Mouse (Mus musculus): ENCODE data around the gene Olfr1240. TPM values are rescaled to one million over a fixed set of nuclear protein-coding genes. Genes with fewer than 3 reads are reported as not detected.

Gene Olfr1240
- not detected in 2 replicates for polyA plus RNA-seq (2014; fragmentation: Nextera tagmentation; extraction: Ambion mirVana)

- no peak for TF ChIP-seq CTCF (IDR thresholded peaks at IDR 0.05; ENCODE audit: low read depth)
- Histone ChIP-seq H3K27me3 (ENCODE audit: insufficient read depth, low read length) (no peaks in the 10 kb centered on the region), H3K4me1 (ENCODE audit: insufficient read depth) (no peaks in the 10 kb centered on the region), H3K36me3 (ENCODE audit: insufficient read depth) (no peaks in the 10 kb centered on the region), H3K9ac (no peak within 1 kb of the TSS), H3K4me2 (no peak within 1 kb of the TSS), H3K27ac (ENCODE audit: low read depth) (no peak within 1 kb of the TSS), H3K4me3 (ENCODE audit: low read depth, low read length) (no peak within 1 kb of the TSS), H3K9me3 (ENCODE audit: low read depth, low read length) (no peaks in the 10 kb centered on the region)
- no peak for ATAC-seq (ENCODE audit: insufficient read depth)
- no peak for DNase-seq
- whole genome bisulfite sequencing, result 76% methylated on average over 3 of the region's 3 CpGs
These were observed at the start of gene Olfr1240 for GRCm38 (mm10) chr2:89442900-89443299. TSS of gene Olfr1240 (minus strand) at chr2:89443000.

GRCm38 (mm10) chr2:89487026-89487425 lies 44.2 kb upstream of the Olfr1240 start, which contains the start of gene Olfr1241:
TSS of gene Olfr1241 (minus strand) at chr2:89487126.
- H3K36me3 ChIP-seq (ENCODE audit: insufficient read depth), result no peaks in the 10 kb centered on the region
- no peaks in the 10 kb centered on the region for H3K27me3 ChIP-seq (ENCODE audit: insufficient read depth, low read length)
- TF ChIP-seq CTCF (IDR thresholded peaks at IDR 0.05; ENCODE audit: low read depth), result no peak
- no peak within 1 kb of the TSS for H3K27ac ChIP-seq (ENCODE audit: low read depth)
- no peak for DNase-seq
- no peak within 1 kb of the TSS for H3K9ac ChIP-seq
- no peak within 1 kb of the TSS for H3K4me2 ChIP-seq
- ATAC-seq (ENCODE audit: insufficient read depth), result no peak
- no peaks in the 10 kb centered on the region for H3K9me3 ChIP-seq (ENCODE audit: low read depth, low read length)
- H3K4me3 ChIP-seq (ENCODE audit: low read depth, low read length), result no peak within 1 kb of the TSS
- H3K4me1 ChIP-seq (ENCODE audit: insufficient read depth), result no peaks in the 10 kb centered on the region

GRCm38 (mm10) chr2:89420307-89420706 lies 22.5 kb downstream of the Olfr1240 start, which contains the start of gene Olfr1239:
TSS of gene Olfr1239 (minus strand) at chr2:89420407.
- H3K27me3 ChIP-seq (ENCODE audit: insufficient read depth, low read length), result no peaks in the 10 kb centered on the region
- no peak for ATAC-seq (ENCODE audit: insufficient read depth)
- H3K9me3 ChIP-seq (ENCODE audit: low read depth, low read length), result no peaks in the 10 kb centered on the region
- no peak within 1 kb of the TSS for H3K9ac ChIP-seq
- no peak within 1 kb of the TSS for H3K4me3 ChIP-seq (ENCODE audit: low read depth, low read length)
- H3K36me3 ChIP-seq (ENCODE audit: insufficient read depth), result no peaks in the 10 kb centered on the region
- H3K27ac ChIP-seq (ENCODE audit: low read depth), result no peak within 1 kb of the TSS
- H3K4me1 ChIP-seq (ENCODE audit: insufficient read depth), result no peaks in the 10 kb centered on the region
- DNase-seq, result no peak
- H3K4me2 ChIP-seq, result no peak within 1 kb of the TSS
- WGBS, result 95% methylated on average over 2 of the region's 2 CpGs
- TF ChIP-seq CTCF (IDR thresholded peaks at IDR 0.05; ENCODE audit: low read depth), result no peak

- ATAC-seq (ENCODE audit: insufficient read depth) (no peak), DNase-seq (no peak)
- 94% methylated on average over 1 of the region's 1 CpGs for WGBS
- H3K27me3 ChIP-seq (ENCODE audit: insufficient read depth, low read length), result no peaks in the 10 kb centered on the region
- no peaks in the 10 kb centered on the region for H3K9me3 ChIP-seq (ENCODE audit: low read depth, low read length)
- H3K9ac ChIP-seq, result no peak overlapping the region
- no peaks in the 10 kb centered on the region for H3K36me3 ChIP-seq (ENCODE audit: insufficient read depth)
- TF ChIP-seq CTCF (IDR thresholded peaks at IDR 0.05; ENCODE audit: low read depth), result no peak
- H3K27ac ChIP-seq (ENCODE audit: low read depth), result no peak overlapping the region
- H3K4me2 ChIP-seq, result no peak overlapping the region
- no peak overlapping the region for H3K4me3 ChIP-seq (ENCODE audit: low read depth, low read length)
- H3K4me1 ChIP-seq (ENCODE audit: insufficient read depth), result no peaks in the 10 kb centered on the region
These were observed 28.2 kb downstream of the Olfr1240 start for GRCm38 (mm10) chr2:89414557-89414956.

- Histone ChIP-seq H3K4me1 (ENCODE audit: insufficient read depth) (no peaks in the 10 kb centered on the region), H3K27ac (ENCODE audit: low read depth) (no peak within 1 kb of the TSS), H3K4me3 (ENCODE audit: low read depth, low read length) (no peak within 1 kb of the TSS), H3K9me3 (ENCODE audit: low read depth, low read length) (no peaks in the 10 kb centered on the region), H3K9ac (no peak within 1 kb of the TSS), H3K36me3 (ENCODE audit: insufficient read depth) (no peaks in the 10 kb centered on the region), H3K27me3 (ENCODE audit: insufficient read depth, low read length) (no peaks in the 10 kb centered on the region), H3K4me2 (no peak within 1 kb of the TSS)
- 88% methylated on average over 2 of the region's 2 CpGs for WGBS
- TF ChIP-seq CTCF (IDR thresholded peaks at IDR 0.05; ENCODE audit: low read depth), result no peak
- DNase-seq (no peak), ATAC-seq (ENCODE audit: insufficient read depth) (no peak)
These were observed 33.2 kb downstream of the Olfr1240 start, which contains the start of gene Olfr1238 for GRCm38 (mm10) chr2:89409576-89409975. TSS of gene Olfr1238 (minus strand) at chr2:89409676.

- TF ChIP-seq CTCF (IDR thresholded peaks at IDR 0.05; ENCODE audit: low read depth), result no peak
- Histone ChIP-seq H3K4me2 (no peak overlapping the region), H3K9me3 (ENCODE audit: low read depth, low read length) (no peaks in the 10 kb centered on the region), H3K4me3 (ENCODE audit: low read depth, low read length) (no peak overlapping the region), H3K4me1 (ENCODE audit: insufficient read depth) (no peaks in the 10 kb centered on the region), H3K27ac (ENCODE audit: low read depth) (no peak overlapping the region), H3K9ac (no peak overlapping the region), H3K36me3 (ENCODE audit: insufficient read depth) (no peaks in the 10 kb centered on the region), H3K27me3 (ENCODE audit: insufficient read depth, low read length) (no peaks in the 10 kb centered on the region)
- 79% methylated on average over 1 of the region's 1 CpGs for WGBS
- ATAC-seq (ENCODE audit: insufficient read depth) (no peak), DNase-seq (no peak)
These were observed 41.9 kb downstream of the Olfr1240 start for GRCm38 (mm10) chr2:89400882-89401281.

Other genes with a start within 250 kb of the Olfr1240 start
- gene Olfr1226, start 243.0 kb downstream of the Olfr1240 start, polyA plus RNA-seq (2014; fragmentation: Nextera tagmentation; extraction: Ambion mirVana), result not detected in 2 replicates
- not detected in 2 replicates for gene Olfr1228, start 188.9 kb downstream of the Olfr1240 start, polyA plus RNA-seq (2014; fragmentation: Nextera tagmentation; extraction: Ambion mirVana)
- gene Olfr1229, start 155.0 kb downstream of the Olfr1240 start, polyA plus RNA-seq (2014; fragmentation: Nextera tagmentation; extraction: Ambion mirVana), result not detected in 2 replicates
- not detected in 2 replicates for gene Olfr1230, start 145.7 kb downstream of the Olfr1240 start, polyA plus RNA-seq (2014; fragmentation: Nextera tagmentation; extraction: Ambion mirVana)
- not detected in 2 replicates for gene Olfr1231, start 135.9 kb downstream of the Olfr1240 start, polyA plus RNA-seq (2014; fragmentation: Nextera tagmentation; extraction: Ambion mirVana)
- not detected in 2 replicates for gene Olfr1232, start 113.3 kb downstream of the Olfr1240 start, polyA plus RNA-seq (2014; fragmentation: Nextera tagmentation; extraction: Ambion mirVana)
- gene Olfr1233, start 100.6 kb downstream of the Olfr1240 start, polyA plus RNA-seq (2014; fragmentation: Nextera tagmentation; extraction: Ambion mirVana), result not detected in 2 replicates
- not detected in 2 replicates for gene Olfr1234, start 78.1 kb downstream of the Olfr1240 start, polyA plus RNA-seq (2014; fragmentation: Nextera tagmentation; extraction: Ambion mirVana)
- gene Olfr1238, start 33.3 kb downstream of the Olfr1240 start, polyA plus RNA-seq (2014; fragmentation: Nextera tagmentation; extraction: Ambion mirVana), result not detected in 2 replicates
- not detected in 2 replicates for gene Olfr1239, start 22.6 kb downstream of the Olfr1240 start, polyA plus RNA-seq (2014; fragmentation: Nextera tagmentation; extraction: Ambion mirVana)
- gene Olfr1241, start 44.1 kb upstream of the Olfr1240 start, polyA plus RNA-seq (2014; fragmentation: Nextera tagmentation; extraction: Ambion mirVana), result not detected in 2 replicates
- not detected in 2 replicates for gene Olfr1242, start 55.3 kb upstream of the Olfr1240 start, polyA plus RNA-seq (2014; fragmentation: Nextera tagmentation; extraction: Ambion mirVana)
- gene Olfr1243, start 88.5 kb upstream of the Olfr1240 start, polyA plus RNA-seq (2014; fragmentation: Nextera tagmentation; extraction: Ambion mirVana), result not detected in 2 replicates
- gene Olfr1245, start 135.4 kb upstream of the Olfr1240 start, polyA plus RNA-seq (2014; fragmentation: Nextera tagmentation; extraction: Ambion mirVana), result not detected in 2 replicates
- not detected in 2 replicates for gene Olfr1246, start 150.2 kb upstream of the Olfr1240 start, polyA plus RNA-seq (2014; fragmentation: Nextera tagmentation; extraction: Ambion mirVana)
- not detected in 2 replicates for gene Olfr1247, start 171.1 kb upstream of the Olfr1240 start, polyA plus RNA-seq (2014; fragmentation: Nextera tagmentation; extraction: Ambion mirVana)
- gene Olfr1248, start 175.2 kb upstream of the Olfr1240 start, polyA plus RNA-seq (2014; fragmentation: Nextera tagmentation; extraction: Ambion mirVana), result not detected in 2 replicates
- not detected in 2 replicates for gene Olfr1249, start 192.0 kb upstream of the Olfr1240 start, polyA plus RNA-seq (2014; fragmentation: Nextera tagmentation; extraction: Ambion mirVana)
- gene Olfr1250, start 218.5 kb upstream of the Olfr1240 start, polyA plus RNA-seq (2014; fragmentation: Nextera tagmentation; extraction: Ambion mirVana), result not detected in 2 replicates
- not detected in 2 replicates for gene Olfr1251, start 228.9 kb upstream of the Olfr1240 start, polyA plus RNA-seq (2014; fragmentation: Nextera tagmentation; extraction: Ambion mirVana)